Mouse (Mus musculus): ENCODE data around the gene Otos.

GRCm38 (mm10) chr1:92638181-92638580 lies 10.5 kb downstream of the Otos start:
- TF ChIP-seq USF1 (IDR thresholded peaks at IDR 0.05; ENCODE audit: low read depth): no peak
- no peak for TF ChIP-seq CTCF (IDR thresholded peaks at IDR 0.05; ENCODE audit: control insufficient read depth, insufficient read depth, insufficient read length)
- TF ChIP-seq CEBPB (IDR thresholded peaks at IDR 0.05; ENCODE audit: low read depth): no peak
- TF ChIP-seq MYOD1 (IDR thresholded peaks at IDR 0.05; ENCODE audit: control insufficient read depth, insufficient read length, low read depth): no peak
- no peak for TF ChIP-seq MYOG (IDR thresholded peaks at IDR 0.05; ENCODE audit: control insufficient read depth, extremely low read depth, insufficient read length)
